Mouse (Mus musculus): ENCODE results near the gene Raph1.

Gene Raph1

DNA sequence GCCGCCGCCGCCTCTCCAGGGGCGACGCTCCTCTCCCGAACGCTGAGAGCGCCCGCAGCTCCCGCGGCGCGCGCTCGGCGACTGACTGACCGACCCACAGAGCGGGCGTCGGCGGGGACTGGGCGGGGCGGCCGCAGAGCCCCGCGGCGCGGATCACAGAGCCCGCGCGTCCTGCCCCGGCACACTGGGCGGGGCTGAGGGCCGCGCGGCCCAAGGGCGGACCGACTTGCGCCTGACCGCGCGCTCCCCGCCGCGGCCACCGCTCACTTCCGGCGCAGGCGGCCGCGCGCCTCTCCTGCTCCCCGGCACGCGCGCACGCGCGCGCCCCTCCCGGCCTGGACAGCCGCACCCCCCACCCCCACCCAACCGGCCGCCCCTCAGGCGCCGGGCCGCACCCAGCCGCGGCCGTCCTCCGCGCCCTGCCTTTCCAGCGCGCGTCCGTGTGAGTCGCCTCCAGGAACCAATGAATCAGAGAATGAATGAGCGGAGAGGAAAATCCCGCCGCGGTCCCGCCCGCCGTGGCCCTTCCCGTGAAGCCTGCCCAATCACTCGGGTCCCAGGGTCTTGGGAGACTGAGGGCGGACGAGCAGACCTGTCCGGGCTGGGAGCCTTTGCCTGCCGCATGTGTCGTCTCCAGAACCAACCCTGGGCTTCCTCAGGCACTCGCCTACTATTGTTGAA, at the start of gene Raph1:
Gene Raph1, minus strand, starts transcription at position 474 of the 681 bp plus-strand sequence.
- in situ Hi-C loops (cut with MboI; ENCODE audit: low sequenced_read_pairs), result no loop called here

DNA sequence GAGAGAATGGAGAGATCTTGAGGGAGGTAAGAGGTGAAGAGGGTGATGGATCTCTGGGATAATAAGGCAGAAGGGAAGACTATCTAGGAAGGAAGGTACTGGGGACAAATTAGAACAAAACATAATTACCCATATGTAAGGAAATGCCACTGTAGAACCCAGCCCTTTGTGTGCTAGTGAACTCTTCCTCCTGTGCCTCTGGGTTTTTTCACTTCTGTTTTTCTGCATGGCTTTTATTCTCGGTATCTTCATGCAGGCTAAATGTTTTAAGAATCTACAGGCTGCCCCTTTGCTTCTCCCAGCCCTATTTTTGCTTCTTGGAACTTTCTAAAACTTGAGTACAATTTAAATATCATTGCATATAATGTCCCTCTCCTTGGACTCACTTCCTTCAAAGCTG, 48.8 kb upstream of the Raph1 start:
- in situ Hi-C loops (cut with MboI; ENCODE audit: low sequenced_read_pairs), result no loop called here

DNA sequence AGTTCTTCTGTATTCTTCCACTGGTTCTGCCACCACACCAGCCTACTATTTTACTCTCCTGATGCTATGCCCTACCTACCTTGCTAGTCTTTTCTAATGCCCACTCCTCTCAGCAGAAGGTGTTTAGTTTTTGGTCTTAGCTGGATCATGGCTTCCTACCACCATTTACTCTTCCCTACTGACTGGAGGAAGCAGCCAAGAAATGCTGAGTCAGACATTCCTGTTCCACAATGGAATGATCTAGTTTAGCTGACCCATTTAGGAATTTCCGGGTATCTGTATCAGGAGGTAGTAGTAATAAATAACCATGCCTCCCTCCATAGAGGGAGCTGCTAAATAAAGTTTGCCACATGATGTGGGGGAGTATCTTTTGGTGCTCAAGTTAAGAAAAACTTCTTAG, 48.0 kb upstream of the Raph1 start:
- in situ Hi-C loops (cut with MboI; ENCODE audit: low sequenced_read_pairs), result no loop called here

DNA sequence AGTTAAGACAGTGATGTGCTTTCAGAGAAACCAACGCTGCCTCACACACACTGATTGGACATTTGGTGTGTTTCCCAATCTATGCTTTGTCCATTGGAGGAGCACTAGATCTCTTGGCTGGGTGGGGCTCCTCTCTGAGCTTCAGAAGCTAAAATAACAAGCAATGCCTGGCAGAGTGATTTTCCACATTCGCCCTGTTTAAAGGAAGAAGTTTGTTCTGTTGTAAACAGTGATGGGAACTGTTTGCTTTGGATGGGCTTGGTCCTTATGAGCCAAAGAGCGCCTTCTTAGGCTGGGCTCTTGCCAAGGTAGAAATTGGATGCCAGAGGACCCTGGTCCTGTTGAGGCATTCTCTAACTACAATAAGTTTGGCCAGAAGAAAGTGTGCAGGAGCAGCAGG, 45.1 kb upstream of the Raph1 start:
- in situ Hi-C loops (cut with MboI; ENCODE audit: low sequenced_read_pairs), result no loop called here

DNA sequence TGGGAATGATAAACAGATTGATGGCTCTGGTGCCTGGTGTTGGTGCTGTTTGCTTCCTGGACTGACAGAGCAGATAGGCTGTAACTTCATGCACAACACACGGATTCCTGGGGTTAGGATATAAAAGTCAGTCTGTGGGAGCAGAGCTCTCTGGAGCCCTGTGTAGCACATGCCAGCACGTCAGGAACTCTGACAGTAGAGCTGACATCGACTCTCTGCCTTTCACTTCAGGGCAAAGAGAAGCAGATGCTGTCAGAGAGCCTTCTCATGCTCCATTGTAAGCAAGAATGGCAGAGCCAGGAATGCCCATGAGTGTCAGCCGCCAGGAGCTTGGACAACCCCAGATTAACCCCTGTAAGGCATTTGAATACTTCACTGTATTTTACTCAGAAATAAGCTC, 43.7 kb upstream of the Raph1 start:
- in situ Hi-C loops (cut with MboI; ENCODE audit: low sequenced_read_pairs), result no loop called here

DNA sequence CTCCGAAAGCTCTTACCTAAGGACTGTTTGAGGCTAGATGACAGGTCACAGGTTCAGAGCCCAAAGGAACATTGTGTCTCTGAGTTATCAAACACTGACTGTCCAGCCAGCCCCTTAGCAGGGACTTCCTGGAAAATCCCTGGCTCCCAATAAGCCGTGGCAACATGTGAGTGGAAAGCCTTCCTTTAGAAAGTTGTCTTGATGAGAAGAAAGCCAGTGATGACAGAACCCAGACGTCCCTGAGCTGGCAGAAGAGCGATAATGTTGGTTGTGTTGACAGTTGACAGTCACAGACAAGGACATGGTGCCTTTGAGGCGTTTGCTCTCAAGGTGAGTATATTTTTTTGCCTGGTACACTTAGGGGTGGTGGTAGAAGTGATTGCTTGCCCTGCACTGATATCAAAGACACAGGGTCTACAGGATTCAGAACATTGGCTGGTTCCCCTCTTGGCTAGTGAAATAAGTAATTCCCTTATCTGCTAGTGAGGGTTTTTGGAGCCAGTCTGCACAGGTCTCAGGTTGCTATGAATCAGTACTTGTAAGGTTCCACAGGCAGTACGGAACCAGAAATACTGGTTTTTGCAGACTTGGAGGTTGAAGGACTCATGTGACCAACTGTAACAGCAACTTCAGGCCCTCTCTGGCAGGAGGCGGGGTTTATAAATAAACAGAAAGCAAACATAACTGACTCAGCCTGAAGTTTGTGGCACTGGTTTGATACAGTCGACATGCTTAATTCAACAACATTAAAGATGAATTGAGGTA, 42.3 kb upstream of the Raph1 start:
- in situ Hi-C loops (cut with MboI; ENCODE audit: low sequenced_read_pairs), result no loop called here

DNA sequence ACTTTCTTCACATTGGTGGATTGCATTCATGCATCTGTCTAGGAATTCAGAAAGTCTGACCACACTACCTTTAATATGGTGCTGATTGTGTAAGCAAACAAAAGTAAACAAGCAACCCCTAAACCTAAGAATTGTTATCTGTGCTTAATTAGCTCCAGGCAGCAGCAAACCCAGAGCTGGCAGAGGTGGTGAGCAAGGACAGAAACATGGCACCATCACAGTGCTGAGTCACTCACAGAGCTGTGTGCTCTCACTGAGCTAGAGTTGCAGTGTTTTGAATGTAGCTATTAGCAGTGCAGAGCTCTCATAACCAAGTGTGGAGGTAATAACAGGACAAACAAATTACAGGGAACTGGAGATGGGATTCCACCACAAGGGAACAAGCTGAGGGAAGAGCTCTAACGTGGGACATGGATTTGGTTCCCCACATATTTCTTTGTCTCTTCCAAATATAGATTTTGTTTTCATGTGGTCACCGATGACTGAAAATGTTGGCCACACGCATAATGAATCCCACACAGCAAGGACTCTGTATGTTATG, 37.6 kb upstream of the Raph1 start:
- in situ Hi-C loops (cut with MboI; ENCODE audit: low sequenced_read_pairs), result no loop called here

DNA sequence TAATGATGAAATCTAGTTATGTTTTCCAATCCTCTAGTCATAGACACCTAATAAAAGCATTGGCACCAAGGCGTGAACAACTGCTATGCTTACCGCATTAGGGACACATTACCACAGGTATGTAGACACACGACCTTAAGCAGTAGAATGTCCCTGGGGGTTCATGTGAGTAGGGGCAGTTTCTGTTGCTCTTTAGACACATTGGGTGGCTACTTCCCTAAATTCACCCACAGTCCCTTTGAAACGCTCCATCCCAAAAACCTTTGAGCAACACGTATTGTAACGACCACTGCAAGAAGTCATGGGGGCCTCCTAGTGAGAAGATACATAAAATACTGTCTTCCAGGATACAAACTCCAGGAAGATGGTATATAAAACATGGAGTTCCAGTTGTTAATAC, 33.8 kb upstream of the Raph1 start:
- in situ Hi-C loops (cut with MboI; ENCODE audit: low sequenced_read_pairs), result no loop called here

DNA sequence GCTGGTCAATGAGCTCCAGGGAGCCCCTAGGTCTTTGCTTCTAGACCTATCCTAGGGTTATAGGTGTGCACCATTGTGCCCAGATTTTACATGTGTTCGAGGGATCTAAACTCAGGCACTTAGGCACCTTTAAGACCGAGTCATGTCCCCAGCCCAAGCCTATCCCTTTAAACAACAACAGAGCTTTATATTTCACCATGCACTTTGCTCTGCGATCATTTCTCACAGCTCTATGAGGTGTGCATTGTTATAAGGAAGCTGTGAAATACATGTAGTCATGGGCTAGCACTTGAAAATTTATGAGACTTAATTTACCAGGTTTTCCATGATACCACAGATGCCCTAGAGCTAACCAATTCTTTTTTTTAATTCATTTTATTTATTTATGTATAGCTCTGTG, 33.0 kb upstream of the Raph1 start:
- in situ Hi-C loops (cut with MboI; ENCODE audit: low sequenced_read_pairs), result no loop called here

- in situ Hi-C loops (cut with MboI; ENCODE audit: low sequenced_read_pairs), result no loop called here
Observed at GRCm38 (mm10) chr1:60599013-60599701, 32.3 kb upstream of the Raph1 start.

GRCm38 (mm10) chr1:60596386-60597320, 29.7 kb upstream of the Raph1 start:
- in situ Hi-C loops (cut with MboI; ENCODE audit: low sequenced_read_pairs), result no loop called here

- in situ Hi-C loops (cut with MboI; ENCODE audit: low sequenced_read_pairs), result no loop called here
Observed at GRCm38 (mm10) chr1:60593101-60593500, 26.2 kb upstream of the Raph1 start.

DNA sequence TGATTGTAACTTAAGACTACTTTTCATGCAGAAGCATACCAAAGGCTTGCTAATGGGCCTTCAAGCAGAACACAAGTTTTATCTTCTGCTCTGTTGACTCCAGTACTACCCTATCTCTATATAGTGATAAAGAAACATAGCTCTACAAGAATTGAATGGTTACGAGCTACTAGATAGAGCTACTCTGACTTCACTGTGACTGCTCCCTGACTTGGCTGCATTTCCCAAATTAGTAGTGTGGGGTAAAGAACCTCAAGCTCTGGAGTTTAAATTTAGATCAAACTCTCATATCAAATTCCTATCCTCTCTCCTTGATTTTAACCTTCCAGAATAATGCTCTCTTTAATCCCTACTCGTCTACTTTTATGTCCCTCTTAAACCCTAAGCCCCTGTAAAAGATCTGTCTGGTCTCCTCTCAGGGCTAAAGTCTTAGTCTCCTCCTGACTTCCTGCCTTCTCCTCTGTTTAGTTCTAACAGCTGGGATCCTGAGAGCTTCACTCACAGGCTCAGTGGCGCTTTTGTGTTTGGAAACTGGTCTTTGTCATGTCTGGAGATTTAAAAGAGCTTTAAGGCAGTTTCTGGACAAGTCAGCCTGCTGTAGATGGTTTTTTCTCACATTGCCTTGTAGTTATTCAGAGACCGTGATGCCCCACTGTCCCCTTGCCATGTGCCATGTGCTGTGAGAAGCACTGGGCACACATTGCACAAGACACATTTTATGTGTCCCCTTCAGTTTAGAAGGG, 22.2 kb upstream of the Raph1 start:
- in situ Hi-C loops (cut with MboI; ENCODE audit: low sequenced_read_pairs), result no loop called here

DNA sequence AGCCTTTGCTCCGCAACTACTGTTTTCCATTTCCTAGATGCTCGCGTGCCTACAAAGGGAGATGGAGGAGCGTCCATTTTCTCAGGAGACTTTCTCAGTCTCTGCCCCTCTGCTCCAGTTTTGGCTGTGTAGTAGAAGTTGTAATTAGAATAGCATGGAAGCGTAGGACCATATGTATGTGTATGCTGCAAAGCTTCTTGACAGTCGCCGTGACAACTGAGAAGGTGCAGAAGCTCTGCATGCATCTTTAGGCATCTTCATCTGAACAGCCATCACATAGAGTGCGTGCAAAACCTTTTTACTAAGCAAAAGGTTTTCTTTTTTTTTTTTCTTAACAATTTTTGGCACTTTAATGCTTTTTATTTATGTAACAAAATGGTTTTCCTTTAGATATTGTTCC, 14.1 kb upstream of the Raph1 start:
- in situ Hi-C loops (cut with MboI; ENCODE audit: low sequenced_read_pairs), result no loop called here

- in situ Hi-C loops (cut with MboI; ENCODE audit: low sequenced_read_pairs), result no loop called here
Observed at GRCm38 (mm10) chr1:60579886-60580285, 13.0 kb upstream of the Raph1 start.

DNA sequence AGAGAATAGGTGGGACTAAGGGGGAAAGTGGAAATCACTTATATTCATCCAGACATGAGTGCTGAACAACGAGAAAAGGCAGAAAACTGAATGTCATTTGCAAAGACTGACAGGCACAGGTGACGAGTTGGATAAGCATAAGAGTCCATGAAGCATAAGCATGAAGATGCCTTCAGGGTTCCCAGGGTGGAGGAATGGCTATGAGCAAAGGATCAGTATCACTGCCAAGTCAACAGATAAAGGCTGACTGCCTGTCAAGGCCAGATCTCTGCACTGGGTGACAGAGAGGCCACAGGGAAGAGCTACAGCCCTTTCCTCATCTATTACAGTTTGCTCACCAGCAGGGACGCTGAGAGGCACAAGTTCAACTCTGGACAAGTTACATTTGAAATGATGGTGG, 5.8 kb upstream of the Raph1 start:
- in situ Hi-C loops (cut with MboI; ENCODE audit: low sequenced_read_pairs), result no loop called here

- in situ Hi-C loops (cut with MboI; ENCODE audit: low sequenced_read_pairs), result no loop called here
Observed at GRCm38 (mm10) chr1:60569741-60570140, 2.8 kb upstream of the Raph1 start.

DNA sequence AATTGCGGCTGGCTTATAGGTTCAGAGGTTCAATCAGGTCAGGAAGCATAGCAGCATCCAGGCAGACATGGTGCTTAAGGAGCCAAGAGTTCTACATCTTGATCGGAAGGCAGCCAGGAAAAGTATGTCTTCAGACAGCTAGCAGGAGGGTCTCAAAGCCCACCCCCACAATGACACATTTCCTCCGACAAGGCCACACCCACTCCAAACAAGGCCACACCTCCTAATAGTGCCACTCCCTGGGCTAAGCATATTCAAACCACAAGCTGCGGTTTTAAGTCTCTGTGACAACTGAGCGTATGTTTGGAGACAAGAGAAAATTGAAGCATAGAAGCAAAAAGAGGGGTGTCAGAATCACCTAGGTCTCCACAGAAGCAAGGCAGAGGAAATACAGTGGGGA, 2.3 kb upstream of the Raph1 start:
- in situ Hi-C loops (cut with MboI; ENCODE audit: low sequenced_read_pairs), result no loop called here

DNA sequence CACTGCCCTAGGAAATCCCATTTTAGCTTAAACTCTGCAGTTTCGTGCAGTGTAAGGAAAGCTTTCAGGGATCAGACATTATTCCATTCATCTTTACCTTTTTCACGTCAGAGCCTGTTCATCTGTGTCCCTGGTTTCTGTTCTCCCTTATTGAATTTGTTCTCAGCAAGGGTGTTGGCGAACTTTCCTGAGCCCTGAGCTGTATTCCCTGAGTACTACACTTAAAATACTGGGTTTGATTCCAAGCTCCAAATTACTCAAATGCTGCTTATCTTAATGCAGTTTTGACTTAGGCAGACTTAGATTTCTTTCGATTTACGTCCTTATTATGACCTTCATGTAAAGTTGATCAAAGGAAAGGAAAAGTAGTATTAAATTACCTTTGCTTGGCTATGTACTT, 417 bp upstream of the Raph1 start:
- in situ Hi-C loops (cut with MboI; ENCODE audit: low sequenced_read_pairs), result no loop called here

Data from CH12F3 (cell line).